Mouse (Mus musculus) liver, embryonic 14.5 days (tissue): ENCODE results near the gene Card14.

ENCODE experiments used
- CTCF ChIP-seq: IDR thresholded peaks from 2 replicates; pipeline ENCODE4 v1.5.1; 2016; ENCODE audit warnings: antibody characterized with exemption, low read depth, control low read depth
- EP300 ChIP-seq: IDR thresholded peaks from 2 replicates; pipeline ENCODE4 v1.6.1; 2016; ENCODE audit warnings: antibody characterized with exemption, low read depth

DNA sequence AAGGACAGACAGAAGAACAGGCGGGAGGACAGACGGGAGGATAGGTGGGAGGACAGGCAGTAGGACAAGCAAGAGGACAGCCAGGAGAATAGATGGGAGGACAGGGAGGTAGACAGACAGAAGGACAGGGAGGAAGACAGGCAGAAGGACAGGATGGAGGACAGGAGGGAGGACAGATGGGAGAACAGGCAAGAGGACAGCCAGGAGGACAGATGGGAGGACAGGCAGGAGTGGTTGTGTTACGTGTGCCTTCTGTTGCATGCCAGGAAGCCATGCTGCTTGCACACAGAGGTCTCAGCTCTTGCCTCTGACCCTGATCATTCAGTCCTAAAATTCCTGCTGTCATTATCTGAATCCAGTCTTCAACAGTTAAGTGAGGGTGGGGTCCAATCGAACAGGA is 46.4 kb downstream of the Card14 start:
- TF ChIP-seq CTCF (no peak), EP300 (no peak)
